Mouse (Mus musculus) ES-Bruce4 (cell line): Measurements from ENCODE around the gene Gm5475. TPM values are rescaled to one million over a fixed set of nuclear protein-coding genes. Genes with fewer than 3 reads are reported as not detected.

Experiments
- H3K27ac ChIP-seq: 2 replicates; pipeline ENCODE4 v1.5.1; 2012; ENCODE audit warnings: low read length, inconsistent platforms; ENCODE audit not compliant: insufficient read depth
- H3K27me3 ChIP-seq: 2 replicates; pipeline ENCODE4 v1.6.1; 2012; ENCODE audit warnings: mild to moderate bottlenecking, low read length, inconsistent platforms; ENCODE audit not compliant: control insufficient read depth, poor library complexity, insufficient read depth, severe bottlenecking
- H3K36me3 ChIP-seq: 2 replicates; pipeline ENCODE4 v1.6.1; 2012; ENCODE audit warnings: inconsistent platforms, mild to moderate bottlenecking, low read length, moderate library complexity; ENCODE audit not compliant: control insufficient read depth, poor library complexity, insufficient read depth, severe bottlenecking
- H3K4me1 ChIP-seq: one replicate; pipeline ENCODE4 v1.8.1; 2011; ENCODE audit warnings: low read length; ENCODE audit not compliant: control insufficient read depth, insufficient read depth
- H3K4me3 ChIP-seq: 2 replicates; pipeline ENCODE4 v1.5.1; 2011; ENCODE audit warnings: low read depth, mild to moderate bottlenecking, low read length
- H3K9ac ChIP-seq: 2 replicates; pipeline ENCODE4 v1.6.1; 2012; ENCODE audit warnings: low read depth, mild to moderate bottlenecking, inconsistent platforms; ENCODE audit not compliant: poor library complexity, severe bottlenecking
- H3K9me3 ChIP-seq: replicated peaks from 2 replicates; pipeline ENCODE4 v1.6.1; 2012; ENCODE audit warnings: mild to moderate bottlenecking, low read length, inconsistent platforms; ENCODE audit not compliant: control insufficient read depth, poor library complexity, insufficient read depth, severe bottlenecking
- CTCF ChIP-seq: IDR thresholded peaks from one replicate; pipeline ENCODE4 v1.8.1; 2011; ENCODE audit warnings: low read depth, low read length
- EP300 ChIP-seq: IDR thresholded peaks from 2 replicates; pipeline ENCODE4 v1.6.1; 2011; ENCODE audit warnings: low read depth, low read length; ENCODE audit not compliant: insufficient read depth
- POLR2A ChIP-seq: IDR thresholded peaks from one replicate; pipeline ENCODE4 v1.8.1; 2011; ENCODE audit warnings: low read length; ENCODE audit not compliant: insufficient read depth
- polyA plus RNA-seq: library from polyadenylated mRNA; stranded (reverse); fragments of >200 nt; gene quantifications from 2 replicates; pipeline ENCODE4 v1.2.4, GENCODE M21; 2011; ENCODE audit warnings: low read depth; ENCODE audit not compliant: missing spikeins, insufficient read depth, insufficient read length

Gene Gm5475
- polyA plus RNA-seq, 1 experiment = not detected

DNA sequence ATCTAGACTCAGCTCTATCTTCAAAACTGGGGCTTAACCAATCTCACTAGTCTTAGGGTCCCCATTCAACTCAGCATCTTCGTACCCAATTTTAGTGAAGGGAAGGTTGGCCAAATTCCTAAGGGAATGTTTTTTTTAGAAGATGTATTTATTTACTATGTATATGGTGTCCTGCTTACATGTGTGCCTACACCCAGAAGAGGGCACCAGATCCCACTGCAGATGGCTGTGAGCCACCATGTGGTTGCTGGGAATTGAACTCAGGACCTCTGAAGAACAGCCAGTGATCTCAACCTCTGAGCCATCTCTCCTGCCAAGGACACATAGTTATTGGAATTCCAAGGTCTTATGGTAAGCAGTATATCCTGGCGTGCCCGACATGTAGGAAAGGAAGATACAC, 26.4 kb upstream of the Gm5475 start:
- TF ChIP-seq CTCF = peak; percentile 4
- TF ChIP-seq POLR2A = no peak
- no peaks in the 10 kb centered on the region for H3K27me3 ChIP-seq
- 0 out of 2 replicates have a peak, but pooled peaks cover 3% of the 10 kb centered on the region for H3K36me3 ChIP-seq
- no peak overlapping the region for H3K4me3 ChIP-seq
- no peaks in the 10 kb centered on the region for H3K9me3 ChIP-seq
- no peak overlapping the region for H3K9ac ChIP-seq
- H3K4me1 ChIP-seq = no peaks in the 10 kb centered on the region
- H3K27ac ChIP-seq = no peak overlapping the region

DNA sequence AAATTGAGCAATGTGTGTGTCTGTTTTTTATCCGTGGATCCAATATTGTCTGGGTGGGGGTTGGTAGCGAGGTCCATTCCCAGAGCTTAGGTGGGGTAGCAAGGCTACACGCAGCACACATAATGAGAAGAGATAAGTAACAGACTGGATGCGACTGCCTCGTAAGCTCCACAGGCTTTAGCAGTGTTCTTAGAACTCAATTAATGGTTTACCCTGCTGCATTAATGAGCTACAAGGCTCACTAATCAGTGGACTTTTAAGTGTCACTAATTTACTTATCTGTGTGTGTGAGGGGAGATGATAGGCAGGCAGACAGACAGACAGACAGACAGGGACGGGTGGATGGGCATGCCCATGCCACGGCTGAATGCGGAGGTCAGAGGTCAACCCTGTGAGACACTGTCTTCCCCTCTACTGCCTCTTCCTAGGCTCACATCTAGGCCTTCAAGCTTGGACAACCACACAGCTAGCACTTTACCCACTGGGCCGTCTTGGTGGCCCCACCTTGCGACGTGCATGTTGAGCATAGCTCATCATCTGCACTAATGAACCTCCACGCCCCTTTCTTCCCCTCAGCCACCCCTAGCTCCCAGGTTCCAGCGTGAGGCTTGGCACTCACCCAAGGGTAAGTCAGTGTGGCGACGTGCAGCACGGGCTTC, 21.2 kb upstream of the Gm5475 start:
- Histone ChIP-seq H3K27me3 (no peaks in the 10 kb centered on the region), H3K4me1 (no peaks in the 10 kb centered on the region), H3K27ac (no peak overlapping the region), H3K9ac (no peak overlapping the region), H3K4me3 (no peak overlapping the region), H3K36me3 (peaks cover 3% of the 10 kb centered on the region), H3K9me3 (no peaks in the 10 kb centered on the region)
- no peak for TF ChIP-seq EP300
- TF ChIP-seq CTCF = no peak
- no peak for TF ChIP-seq POLR2A

DNA sequence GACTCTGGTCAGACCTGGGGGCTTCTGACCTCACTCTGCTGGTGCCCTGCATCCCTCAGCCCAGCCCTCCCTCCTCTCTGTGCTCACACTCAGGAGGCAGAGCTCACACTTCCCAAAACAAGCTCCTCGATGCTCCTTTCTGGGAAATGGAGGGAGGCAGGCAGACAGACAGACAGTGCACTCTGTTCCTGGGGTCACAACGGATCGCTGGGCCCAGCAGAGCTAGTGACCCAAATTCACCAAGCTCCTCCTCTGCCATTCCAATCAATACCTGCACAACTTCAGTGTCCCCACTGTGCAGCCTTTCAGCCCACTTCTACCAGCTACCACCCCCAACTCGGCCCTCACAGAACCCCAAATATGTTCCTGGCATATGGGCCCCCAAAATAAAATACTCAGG, 20.1 kb upstream of the Gm5475 start:
- H3K9me3 ChIP-seq = no peaks in the 10 kb centered on the region
- no peak overlapping the region for H3K4me3 ChIP-seq
- no peak overlapping the region for H3K9ac ChIP-seq
- H3K4me1 ChIP-seq = no peaks in the 10 kb centered on the region
- TF ChIP-seq CTCF (no peak), POLR2A (no peak), EP300 (no peak)
- H3K36me3 ChIP-seq = peaks cover 3% of the 10 kb centered on the region
- H3K27me3 ChIP-seq = no peaks in the 10 kb centered on the region
- H3K27ac ChIP-seq = no peak overlapping the region

DNA sequence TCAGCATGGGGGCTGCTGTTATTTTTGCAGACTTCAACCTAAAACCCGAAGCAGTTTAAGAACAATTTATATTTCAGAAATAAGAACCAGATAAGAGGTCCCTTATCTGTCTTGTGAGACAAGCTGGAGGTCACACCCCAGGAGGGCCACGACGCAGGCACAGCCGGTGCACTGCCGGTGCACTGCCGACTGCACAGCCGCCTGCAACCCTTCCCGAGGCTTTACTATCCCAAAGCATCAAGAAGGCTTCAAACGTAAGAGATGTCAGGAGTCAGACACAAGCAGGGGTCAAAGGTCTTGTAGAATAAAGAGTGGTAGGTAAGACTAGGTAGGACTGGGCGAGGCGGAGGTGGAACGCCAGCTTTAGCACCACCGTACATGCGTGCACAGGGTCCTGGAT, 19.6 kb upstream of the Gm5475 start:
- Histone ChIP-seq H3K4me3 (no peak overlapping the region), H3K4me1 (no peaks in the 10 kb centered on the region), H3K27me3 (no peaks in the 10 kb centered on the region), H3K36me3 (peaks cover 3% of the 10 kb centered on the region), H3K9me3 (no peaks in the 10 kb centered on the region), H3K9ac (no peak overlapping the region), H3K27ac (no peak overlapping the region)
- TF ChIP-seq EP300 (no peak), POLR2A (no peak), CTCF (no peak)

DNA sequence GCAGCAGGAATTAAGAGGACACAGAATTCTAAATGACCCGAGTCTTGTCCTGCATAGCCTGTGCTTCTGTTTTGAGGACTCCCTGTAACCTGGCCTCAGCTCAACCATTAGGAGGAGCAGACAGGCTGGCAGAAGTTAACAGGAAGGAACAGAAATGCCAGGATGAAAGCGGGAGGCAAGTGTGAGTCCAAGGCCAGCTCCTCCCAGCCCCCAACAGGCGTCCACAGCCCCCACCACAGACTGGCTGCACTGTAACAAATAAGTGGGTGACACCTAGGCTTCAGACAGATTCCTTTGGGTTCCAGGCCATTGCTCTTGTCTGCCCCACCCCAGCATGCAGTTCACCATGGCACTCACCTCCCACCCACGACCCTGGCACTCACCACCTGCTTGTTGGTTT, 19.1 kb upstream of the Gm5475 start:
- Histone ChIP-seq H3K9ac (no peak overlapping the region), H3K4me3 (no peak overlapping the region), H3K27me3 (no peaks in the 10 kb centered on the region), H3K27ac (no peak overlapping the region), H3K4me1 (no peaks in the 10 kb centered on the region), H3K36me3 (peaks cover 3% of the 10 kb centered on the region), H3K9me3 (no peaks in the 10 kb centered on the region)
- no peak for TF ChIP-seq POLR2A
- no peak for TF ChIP-seq EP300
- no peak for TF ChIP-seq CTCF

DNA sequence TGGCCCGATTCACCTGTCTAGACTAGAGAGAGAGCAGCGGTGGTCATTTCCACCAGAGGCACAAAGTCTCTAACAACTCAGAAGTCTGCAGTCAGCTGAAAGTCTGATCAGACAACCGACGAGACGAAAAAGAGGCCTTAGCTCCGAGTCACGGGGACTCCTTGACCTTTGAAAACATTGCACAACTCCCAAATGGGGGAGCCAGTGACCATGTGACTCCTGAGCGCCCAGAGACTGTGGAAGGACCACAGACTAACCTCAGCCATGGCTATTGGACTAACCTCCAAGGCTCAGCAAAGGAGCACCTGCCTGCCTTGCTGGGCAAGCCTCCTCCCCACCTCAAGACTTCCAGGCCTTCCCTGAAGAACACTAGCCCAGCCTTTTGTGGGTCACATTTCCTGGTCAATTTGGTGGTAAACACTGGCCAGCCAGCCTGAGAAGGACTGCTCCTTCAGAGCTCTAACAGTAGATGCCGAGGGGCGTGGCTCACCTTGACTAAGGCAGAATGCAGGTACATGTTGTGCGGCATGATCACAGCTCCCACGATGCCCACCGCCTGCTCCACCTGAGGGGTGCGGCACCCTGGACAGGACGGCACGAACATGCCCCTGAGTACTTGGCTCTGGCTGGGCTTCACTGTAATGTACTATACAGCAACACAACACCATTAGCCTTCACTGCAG, 18.5 kb upstream of the Gm5475 start:
- H3K4me1 ChIP-seq = no peaks in the 10 kb centered on the region
- H3K9me3 ChIP-seq = no peaks in the 10 kb centered on the region
- H3K27ac ChIP-seq = no peak overlapping the region
- H3K9ac ChIP-seq = no peak overlapping the region
- H3K27me3 ChIP-seq = no peaks in the 10 kb centered on the region
- TF ChIP-seq EP300 (no peak), CTCF (no peak), POLR2A (no peak)
- peaks cover 3% of the 10 kb centered on the region for H3K36me3 ChIP-seq
- no peak overlapping the region for H3K4me3 ChIP-seq
